Mouse (Mus musculus) heart, adult 2 months (tissue): ENCODE results near the gene Arv1.

Experiments used
- CTCF ChIP-seq: fragments of 200-600 bp; IDR thresholded peaks from 2 replicates; pipeline ENCODE4 v1.8.1; 2022; ENCODE audit warnings: antibody characterized with exemption, mild to moderate bottlenecking, moderate library complexity
- POLR2A ChIP-seq: fragments of 200-500 bp; IDR thresholded peaks from 2 replicates; pipeline ENCODE4 v1.6.1; 2011; ENCODE audit warnings: mild to moderate bottlenecking, low read depth, low read length, control low read depth; ENCODE audit not compliant: insufficient read depth

DNA sequence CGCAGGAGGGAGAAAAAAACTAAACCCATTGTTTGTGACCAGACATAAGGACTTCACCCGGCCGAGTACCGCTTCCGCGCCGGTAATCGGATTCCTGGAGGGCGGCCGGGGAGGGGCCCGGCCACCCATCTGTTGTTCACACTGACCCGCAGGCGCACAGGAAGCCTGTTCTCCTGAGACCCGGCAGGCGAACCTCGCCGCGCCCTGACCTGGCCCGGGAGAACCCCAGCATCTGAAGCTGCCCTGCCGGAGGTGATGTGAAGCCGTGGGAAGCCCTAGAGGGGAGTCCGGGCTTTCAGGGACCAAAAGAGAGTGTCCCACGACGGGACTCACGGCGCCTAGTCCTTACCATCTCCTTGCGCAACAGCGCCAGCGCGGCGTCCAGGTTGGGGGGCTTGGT lies 29.3 kb downstream of the Arv1 start:
- TF ChIP-seq CTCF (no peak), POLR2A (no peak)
